Mouse (Mus musculus) T-helper 17 cell (primary cell): Measurements from ENCODE around the gene Epb41l3.

ENCODE experiments used
- in situ Hi-C, 2 experiments: fragments of 300-600 bp; cut with MboI, MseI; formaldehyde crosslinking; loops; 1 replicate in 1 of 2; 2 replicates in 1 of 2; pipeline ENCODE4 v1.15.1; 2025; ENCODE audit warnings: high pct_unique_total_duplicates in 2 of 2

The Epb41l3 gene

DNA sequence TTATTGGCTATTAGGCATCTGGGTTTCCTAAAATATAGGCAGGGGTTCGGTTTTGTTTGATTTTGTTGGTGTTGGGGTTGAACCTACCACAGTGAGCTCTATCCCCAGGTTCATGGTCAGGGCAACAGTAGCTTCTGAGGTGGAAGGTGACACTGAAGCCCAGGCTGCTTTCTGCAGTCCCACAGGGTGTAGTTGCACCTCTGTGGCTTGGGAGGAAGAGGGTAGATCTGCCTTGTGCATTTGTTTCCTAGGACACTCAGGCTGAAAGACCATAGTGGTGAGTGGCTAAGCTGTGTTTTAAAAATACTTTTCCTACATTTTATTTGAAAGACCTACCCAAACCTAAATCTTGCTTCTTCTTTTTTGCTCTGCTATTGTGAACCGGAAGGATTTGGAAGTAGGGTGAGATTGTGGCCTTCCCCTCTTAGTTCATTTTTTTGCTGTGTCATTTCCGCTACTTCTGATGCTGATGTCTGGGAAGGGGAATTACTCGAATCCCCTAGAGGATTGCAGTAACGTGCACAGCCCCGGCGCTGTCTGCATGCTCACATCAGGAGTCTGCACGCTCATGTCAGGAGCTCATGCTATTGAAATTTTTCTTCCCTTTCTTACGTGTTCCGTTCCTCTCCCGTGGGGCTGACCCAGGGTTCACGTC, 105.5 kb downstream of the Epb41l3 start:
- in situ Hi-C loops: no loop called here

DNA sequence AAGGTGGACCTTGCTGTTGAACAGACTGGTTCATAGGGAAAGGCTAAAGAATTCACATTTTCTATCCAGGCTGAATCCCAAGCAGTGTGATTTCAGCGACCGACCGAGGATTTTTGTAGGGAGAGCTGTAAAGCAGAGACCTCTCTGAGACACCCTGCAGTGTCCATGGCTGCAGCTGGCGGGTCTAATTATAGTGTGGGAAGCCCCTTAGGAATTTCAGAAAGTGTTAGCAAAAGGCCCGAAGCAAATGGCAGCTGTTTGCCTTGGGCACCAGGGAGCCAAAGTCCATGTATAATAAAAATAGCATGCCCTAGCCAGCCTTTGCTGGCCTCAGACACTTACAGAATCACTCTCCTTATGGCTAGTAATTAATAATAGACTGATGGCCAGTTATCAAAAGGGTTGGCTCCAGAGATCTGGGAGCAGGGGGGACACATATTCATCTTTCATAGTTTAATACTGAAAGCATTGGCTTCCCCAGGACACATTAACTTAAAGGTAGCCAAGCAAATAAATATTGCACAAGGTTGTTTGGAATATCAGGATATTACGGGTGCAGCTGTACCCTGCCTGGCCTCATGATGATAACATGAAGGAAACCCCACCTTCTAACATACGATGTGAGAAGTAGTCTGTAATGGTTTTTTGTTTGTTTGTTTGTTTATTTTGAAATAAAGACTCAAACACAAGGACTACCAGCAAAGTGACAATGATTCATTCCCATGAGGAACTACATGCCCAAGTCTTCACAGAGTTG, 106.3 kb downstream of the Epb41l3 start:
- in situ Hi-C loops: no loop called here

DNA sequence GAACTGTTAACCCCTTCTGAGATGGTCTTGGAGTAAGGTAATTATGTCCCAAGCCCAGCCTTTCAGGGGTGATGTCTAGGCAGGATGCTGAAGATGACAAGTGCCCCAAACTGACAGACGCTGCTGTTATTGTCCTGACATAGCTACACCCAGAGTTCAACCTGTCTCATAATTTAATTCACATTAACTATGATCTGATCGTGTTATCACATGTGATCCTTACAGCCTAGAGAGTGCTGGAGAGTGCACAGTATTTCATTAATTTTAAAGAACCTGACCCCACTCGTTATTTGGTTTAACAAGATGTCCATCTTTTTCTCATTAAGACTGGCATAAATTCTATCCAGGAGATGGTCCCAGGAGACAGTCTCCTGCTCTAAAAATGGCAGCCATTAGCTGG, 112.3 kb downstream of the Epb41l3 start:
- in situ Hi-C loops: no loop called here

DNA sequence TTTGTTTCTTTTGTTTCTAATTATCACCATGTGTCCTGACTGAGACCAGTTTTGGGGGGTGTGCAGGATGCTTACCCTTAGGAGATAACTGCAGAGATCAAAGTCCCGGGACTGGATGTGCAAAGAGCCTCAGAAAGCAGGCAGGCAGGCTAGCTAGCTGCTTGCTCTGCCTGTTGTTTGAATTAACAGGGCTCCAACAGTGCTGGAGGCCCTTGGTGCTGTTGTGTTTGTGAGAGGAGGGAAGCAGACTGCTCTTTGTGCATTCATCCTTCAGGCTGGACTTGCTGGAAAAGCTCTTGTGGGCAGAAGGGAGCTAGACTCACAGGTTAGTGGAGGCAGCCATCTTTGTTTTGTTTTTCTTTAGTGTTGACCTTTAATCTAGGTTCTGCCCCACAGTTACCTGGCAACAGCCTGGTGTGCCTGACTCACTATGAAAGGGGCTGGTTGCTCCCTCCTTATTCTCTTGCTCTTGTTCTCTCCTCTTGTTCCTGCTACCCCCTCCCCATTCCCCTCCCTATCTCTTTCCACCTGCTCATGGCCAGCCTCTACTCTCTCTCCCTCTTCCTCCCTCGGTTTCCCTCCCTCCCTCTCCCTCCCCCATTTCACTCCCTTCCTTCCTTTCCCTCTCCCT, 117.5 kb downstream of the Epb41l3 start:
- in situ Hi-C loops: no loop called here

DNA sequence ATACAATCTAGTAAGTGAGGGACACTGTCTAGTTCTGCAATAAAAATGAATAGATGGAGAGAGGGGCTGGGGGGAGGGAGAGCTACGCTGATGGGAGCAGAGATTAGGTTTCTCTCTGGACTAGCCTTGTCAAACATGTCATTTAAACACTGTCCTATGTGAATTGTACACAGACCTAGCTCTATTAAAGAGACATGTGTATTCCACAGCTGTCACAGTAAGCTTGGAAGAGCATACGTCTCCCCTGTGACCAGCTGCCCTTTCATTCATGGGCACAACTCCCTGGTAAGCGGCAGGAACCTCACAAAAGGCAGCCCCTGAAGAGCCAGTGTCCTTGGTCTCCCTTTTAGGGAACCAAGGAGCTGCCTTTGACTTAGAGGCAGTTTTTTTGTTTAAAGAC, 119.1 kb downstream of the Epb41l3 start:
- in situ Hi-C loops: no loop called here

DNA sequence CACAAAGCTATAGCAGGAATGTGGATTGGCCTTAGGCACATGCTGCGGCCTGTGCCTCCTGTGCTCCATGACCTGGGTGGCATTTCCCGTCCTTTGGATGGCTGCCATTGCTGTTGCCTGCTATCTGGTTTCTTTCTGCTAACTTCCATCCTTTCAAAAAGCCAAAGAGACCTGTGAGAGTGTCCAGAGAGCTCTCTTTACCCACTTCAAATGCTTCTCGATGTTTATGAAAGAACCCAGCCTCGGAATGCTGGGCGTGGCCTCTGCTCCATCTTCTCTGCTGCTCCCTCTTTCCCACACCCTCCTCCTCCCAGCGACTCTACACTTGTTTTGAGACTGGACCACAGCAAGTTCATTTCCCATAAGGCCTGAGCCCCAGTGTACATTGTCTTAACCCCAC, 120.3 kb downstream of the Epb41l3 start:
- in situ Hi-C loops: no loop called here

DNA sequence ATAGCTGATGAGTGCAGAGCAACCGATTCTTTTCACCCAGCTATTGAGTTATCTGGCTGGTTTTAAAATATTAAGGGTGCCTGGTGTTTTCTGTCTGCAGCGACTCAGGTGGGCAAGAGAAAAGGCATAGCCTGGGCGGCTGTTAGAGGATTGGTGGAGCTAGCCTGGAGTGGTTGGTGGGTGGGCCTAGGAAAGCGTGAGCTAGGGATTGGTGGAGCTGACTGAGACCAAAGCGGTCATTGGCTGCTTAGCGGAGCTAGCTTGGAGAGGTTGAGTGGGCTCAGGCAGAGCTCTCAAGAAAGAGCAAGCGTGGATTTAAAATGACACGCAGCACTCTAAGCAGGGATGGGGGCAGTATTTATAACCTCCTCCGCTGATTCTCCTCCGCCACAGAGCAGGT, 121.2 kb downstream of the Epb41l3 start:
- in situ Hi-C loops: no loop called here

DNA sequence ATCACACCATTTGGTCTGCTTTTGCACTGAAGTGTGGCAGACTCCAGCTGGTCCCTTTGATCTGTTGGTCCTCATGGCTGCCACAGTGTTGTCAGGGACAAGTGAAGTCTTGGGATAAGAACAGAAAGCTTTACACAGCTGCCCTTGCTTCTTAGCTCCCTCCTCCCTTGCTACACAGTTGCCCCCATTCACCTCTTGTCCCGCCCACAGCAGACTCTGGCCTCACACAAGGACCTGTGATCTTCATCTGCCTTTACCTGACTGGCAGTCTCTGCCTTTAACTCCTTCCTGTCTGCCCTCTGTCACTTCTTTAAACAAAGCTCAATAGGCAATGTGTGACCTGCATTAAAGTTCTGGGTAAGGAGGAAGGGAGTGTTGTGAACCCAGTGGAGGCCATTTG, 123.3 kb downstream of the Epb41l3 start:
- in situ Hi-C loops: no loop called here

DNA sequence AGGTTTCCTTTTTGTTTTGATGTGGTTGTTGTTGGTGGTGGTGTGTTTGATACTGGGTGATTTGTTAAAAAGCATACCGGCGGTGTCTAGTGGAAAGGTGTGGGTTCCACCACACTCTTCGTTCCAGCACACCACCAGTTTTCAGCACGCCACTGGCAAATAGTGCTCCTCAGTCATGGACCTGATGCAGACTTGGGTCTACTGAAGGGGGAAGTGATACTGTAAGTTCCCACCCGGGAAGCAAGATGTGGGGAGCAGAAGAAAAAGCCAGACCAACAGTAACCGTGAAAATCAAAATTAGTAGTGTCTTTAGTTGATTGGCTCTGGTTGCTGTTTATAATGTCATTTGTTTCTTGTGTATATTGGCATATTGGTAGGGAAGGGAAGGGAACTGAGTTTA, 124.3 kb downstream of the Epb41l3 start:
- in situ Hi-C loops: no loop called here

DNA sequence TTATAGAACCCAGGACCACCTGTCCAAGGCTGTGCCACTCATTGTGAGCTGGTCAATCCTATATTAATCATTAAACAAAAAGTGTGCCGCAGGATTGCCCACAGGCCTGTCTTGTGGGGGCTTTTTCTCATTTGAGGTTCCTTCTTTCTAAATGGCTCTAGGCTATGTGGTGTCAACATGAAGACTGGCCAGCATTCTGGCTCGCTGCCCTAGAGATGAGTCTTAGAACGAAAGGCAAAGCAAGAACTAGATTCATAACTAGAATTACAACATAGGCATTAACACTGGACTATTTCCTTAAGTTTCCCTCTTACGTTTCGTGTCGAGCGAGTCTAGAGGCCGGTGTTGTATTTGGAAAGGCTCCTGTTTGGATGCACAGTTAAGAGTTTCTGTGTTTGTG, 125.5 kb downstream of the Epb41l3 start:
- in situ Hi-C loops: no loop called here

DNA sequence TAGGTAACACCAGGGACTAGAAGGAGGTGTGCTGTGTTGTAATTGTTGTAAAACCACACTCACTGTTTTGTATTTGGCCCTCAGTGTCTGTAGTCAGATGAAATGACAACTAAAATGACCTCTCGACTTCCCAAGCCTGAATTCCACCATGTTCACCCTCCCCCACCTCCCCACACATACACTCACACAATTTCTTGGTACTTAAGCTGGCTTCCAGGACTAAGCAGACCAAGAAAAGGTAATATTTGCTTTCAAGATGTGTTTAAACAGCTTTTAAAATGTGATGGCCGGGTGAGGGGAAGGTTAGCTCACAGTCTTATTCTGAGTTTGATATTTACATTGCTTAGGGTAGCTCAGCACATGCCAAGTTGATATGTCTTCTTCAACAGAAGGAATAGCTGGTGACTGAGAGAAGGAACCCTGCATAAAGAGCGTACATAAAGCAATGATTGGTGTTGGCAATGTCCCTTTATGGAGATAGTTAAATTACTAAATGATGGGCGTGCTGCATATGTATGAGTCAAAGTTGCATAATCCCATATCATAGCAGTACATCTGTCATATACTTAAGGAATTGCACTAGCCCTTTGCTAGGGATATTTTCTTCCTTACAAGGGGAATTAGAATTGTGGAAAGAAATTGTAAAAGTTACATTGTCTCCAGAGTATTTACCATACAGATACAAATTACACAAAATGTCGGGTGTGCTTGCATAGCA, 130.0 kb downstream of the Epb41l3 start:
- in situ Hi-C loops: no loop called here

DNA sequence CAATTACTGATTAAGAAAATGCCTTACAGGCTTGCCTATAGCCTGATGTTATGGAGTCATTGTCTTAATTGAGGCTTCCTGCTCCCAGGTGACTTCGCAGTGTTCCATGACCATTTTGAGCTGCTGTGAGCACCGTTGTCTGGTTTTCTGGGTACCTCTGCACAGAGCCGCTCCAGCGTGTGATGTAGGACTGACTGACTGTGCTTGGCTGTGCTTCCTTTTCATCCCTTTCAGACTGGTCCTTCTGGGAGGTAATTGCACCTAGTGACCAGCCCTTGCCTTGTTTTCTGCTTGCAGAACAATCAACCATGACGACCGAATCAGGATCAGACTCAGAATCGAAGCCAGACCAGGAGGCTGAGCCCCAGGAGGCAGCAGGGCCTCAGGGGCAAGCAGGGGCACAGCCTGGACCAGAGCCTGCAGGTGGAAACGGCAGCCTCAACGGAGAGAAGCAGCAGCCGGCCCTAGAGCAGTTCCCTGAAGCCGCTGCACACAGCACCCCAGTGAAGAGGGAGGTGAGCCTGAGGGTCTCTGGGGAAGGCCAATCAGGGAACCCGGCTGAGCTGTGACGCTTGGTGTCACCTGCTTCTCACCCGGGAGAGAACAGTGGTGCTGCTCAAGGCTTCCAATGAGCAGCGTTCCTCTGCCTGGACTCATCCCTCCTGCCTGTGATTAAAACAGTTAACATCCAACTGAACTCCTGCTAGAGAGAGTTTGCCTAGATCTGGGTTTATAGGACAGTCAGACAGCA, 132.3 kb downstream of the Epb41l3 start:
- in situ Hi-C loops: no loop called here

DNA sequence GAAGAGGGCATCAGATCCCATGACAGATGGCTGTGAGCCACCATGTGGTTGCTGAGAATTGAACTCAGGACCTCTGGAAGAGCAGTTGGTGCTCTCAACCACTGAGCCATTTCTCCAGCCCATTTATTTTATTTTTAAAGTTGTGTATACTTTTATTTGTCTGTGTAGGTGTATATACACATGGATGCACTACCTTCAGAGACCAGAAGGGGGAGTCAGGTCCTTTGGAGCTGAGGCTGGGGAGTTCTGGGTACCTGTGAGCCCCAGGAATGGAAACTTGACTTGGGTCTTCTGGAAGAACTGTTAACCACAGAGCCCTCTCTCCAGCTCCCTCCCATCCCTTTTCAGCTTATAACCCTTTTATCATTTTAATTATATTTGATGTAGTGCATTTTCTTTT, 135.6 kb downstream of the Epb41l3 start:
- in situ Hi-C loops: no loop called here

DNA sequence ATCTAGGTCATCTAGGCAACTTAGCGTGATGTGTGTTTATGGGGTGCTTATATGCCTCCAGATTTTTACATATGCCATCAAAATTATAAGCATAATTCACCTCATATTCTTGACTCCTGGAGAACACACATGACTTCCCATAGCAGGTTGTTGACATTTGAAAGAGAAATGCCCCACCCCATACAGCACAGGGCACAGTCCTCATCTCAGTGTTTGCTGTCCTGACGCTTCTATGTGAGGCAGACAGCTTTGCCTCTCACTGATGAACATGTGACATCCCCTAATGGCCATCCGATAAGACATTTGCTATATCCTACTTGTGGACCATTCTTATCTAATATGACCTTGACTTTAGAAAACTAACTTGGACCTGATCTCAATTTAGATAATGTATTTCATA, 140.6 kb downstream of the Epb41l3 start:
- in situ Hi-C loops: loop anchor here in 1 of 2 experiments (5.0 kb wide), 1 partner anchor 64 kb away; no protein-coding TSS in a partner anchor

DNA sequence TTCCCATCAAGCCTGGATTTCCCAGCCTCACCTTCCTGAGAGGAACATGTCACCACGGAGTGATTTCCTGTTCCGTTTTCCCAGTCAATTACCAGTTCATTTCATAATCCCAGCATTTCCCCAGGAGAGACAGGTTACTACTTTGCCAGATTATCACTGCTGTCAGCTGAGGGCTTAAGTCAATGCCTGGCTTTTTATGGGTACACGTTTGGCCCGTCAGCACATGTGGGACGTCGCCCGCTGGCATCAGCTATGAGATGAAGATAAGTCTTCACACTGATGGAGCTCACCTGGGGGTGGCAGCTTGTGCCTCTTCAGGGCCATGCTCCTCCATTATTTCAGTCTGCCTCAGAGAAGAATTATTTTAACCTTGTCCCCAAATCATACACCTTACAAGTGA, 145.4 kb downstream of the Epb41l3 start:
- in situ Hi-C loops: no loop called here

DNA sequence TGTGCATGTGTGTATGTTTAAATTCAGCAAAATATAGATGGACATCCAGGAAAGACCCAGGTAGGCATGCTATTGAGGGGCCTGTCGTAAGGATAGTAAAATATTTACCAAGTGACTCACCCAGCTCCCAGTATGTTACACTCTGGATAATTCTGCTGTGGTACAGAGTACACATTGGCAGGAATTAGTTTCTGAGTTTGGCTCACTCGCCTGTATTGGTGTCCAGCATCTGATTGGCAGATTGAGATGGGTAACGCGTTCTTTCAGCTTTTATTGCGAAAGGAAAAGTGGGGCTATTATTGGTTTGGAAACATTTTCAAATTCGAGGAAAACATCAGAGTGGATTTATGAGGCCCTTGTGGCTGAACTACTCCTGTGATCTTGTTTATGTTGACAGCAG, 145.9 kb downstream of the Epb41l3 start:
- in situ Hi-C loops: no loop called here

DNA sequence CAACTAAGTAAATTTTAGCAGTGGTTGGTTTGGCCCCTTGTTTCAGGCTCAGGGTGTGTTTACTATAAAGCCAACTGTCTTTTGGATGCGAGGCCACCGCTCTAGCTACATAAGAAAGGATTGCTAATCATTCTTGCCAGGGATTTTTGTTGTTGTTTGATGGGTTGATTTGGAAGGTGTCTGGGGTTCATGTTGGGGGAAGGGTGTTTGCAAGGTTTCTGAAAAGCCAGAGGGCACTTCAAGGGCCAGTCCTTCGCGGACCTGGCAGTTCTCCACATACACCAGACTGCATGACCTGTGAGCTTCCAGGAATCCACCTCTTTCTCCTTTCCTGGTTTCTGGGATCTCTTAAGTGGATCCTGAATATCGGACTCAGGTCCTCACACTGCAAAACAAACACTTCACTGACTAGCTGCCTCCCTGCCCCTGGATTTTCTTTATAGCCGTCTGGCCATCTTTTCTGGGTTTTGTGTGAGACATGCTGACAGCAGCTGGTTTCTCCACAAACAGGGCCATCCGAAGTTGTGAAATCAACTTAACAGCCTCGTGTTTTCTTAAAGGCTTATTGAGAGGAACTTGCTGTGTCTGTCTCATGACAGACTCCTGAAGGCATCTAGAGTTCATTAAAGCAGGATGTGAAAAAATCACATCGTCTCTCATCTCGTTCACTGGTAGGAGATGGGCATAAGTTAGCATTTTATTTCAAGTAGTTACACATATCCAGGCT, 146.6 kb downstream of the Epb41l3 start:
- in situ Hi-C loops: no loop called here

DNA sequence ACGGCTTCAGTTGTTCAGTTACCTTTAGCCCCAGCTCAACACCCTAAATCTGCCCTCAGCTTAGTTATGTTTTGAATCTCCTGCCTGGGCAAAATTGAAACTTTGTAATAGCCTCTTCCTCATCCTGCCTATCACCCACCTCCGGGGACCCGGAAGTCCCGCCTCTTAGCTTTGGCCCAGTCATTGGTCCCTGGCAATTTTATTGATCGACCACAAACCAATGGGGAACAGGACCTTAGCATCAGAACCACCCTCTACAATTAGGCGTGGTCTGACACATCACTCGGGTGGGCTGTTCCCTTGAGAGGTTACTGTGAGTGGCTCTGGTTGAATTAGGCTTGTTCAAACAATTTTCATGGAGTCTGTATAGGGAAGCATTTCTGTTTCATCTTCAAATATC, 150.5 kb downstream of the Epb41l3 start:
- in situ Hi-C loops: no loop called here

DNA sequence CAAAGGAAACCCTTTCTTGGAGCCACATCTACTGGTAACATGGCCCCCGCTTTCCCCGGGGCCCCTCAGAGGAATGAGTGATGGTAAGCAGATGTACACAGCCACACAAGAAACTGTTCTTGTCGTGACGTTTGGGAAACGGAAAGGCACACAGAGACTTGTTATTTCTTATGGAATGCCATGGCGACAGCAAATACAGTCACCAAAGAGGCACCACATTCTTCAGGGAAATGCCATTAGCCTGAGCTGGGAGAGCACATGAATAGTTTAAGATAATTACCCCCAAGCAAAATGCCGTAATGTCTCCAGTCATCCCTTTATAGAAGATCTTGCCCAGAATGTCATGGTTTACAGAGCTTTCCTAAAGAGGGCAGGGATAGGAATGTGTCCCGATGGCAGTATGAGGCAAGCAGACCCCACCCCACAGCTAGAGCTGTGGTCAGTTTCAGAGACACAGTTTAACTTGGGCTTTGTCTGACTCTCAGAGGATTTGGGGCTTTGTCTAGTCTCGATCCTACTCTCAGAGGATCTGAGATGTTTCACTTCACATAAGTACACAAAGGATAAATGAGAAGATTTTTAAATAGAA, 152.0 kb downstream of the Epb41l3 start:
- in situ Hi-C loops: no loop called here

DNA sequence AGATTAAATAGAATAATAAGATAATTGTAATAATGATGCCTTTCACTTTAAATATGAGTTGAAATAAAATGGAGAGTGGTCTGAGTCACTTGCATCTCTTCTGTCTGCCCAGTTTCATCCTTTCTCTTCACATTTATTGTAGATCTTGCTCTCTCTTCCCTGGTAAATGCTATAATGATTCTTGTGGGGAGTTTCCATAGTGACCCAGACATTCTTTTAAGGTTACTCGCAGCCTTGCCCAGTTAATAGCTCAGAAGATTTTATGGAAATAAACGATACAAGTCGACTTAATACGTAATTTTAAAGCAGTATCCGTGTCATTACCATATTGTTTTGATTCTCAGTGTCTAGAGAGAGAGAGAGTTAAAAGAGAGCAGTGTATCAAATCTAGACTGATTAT, 154.0 kb downstream of the Epb41l3 start:
- in situ Hi-C loops: no loop called here
